Mouse (Mus musculus) liver, embryonic 14.5 days (tissue): Measurements from ENCODE around the gene Olfr434.

ENCODE experiments used
- CTCF ChIP-seq: IDR thresholded peaks from 2 replicates; pipeline ENCODE4 v1.5.1; 2016; ENCODE audit warnings: antibody characterized with exemption, low read depth, control low read depth
- EP300 ChIP-seq: IDR thresholded peaks from 2 replicates; pipeline ENCODE4 v1.6.1; 2016; ENCODE audit warnings: antibody characterized with exemption, low read depth

- no peak for TF ChIP-seq EP300
- no peak for TF ChIP-seq CTCF
These were observed 16.0 kb upstream of the Olfr434 start, which contains the start of gene Olfr435 for GRCm38 (mm10) chr6:43196781-43197180.
